Mouse (Mus musculus) c-Kit-positive CD71-positive TER-119-negative erythroid progenitor cells, embryonic 14.5 days (primary cell): ENCODE measurements around the gene Hba-a2.
"Not testable (repeated sequence)": the region's sequence is repeated elsewhere in the genome, so short reads cannot be mapped to it uniquely, and the experiment has no call there.

Source experiments
- DNase-seq: peaks from one replicate; pipeline ENCODE4 v3.0.0-alpha.2; 2013; ENCODE audit warnings: low read depth

Hba-a2 gene

DNA sequence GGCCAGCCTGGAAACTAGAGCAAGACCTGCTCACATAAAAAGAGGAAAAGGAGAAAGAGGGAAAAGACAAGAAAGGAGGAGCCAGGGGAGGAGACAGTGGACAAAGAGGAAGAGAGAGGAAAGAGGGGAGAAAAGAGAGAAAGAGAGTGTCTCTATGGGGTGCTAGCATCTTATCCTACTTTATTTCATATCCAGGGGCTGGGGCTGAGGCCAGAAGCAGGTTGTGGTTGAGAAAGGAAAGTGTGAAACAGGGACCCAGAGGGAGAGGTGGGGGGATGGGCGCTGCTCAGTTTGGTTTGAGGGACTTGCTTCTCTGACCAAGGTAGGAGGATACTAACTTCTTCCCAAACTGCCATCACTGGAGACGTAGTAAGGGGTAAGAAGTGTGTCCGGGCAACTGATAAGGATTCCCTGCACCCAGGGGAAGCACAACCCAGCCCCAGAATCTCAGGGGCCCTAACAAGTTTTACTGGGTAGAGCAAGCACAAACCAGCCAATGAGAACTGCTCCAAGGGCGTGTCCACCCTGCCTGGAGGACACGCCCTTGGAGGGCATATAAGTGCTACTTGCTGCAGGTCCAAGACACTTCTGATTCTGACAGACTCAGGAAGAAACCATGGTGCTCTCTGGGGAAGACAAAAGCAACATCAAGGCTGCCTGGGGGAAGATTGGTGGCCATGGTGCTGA, 13.1 kb upstream of the Hba-a2 start, which contains the start of gene Hba-a1:
Gene Hba-a1 (plus strand): TSS at position 421 of the 687 bp plus-strand sequence.
- DNase-seq, result not testable (repeated sequence)

DNA sequence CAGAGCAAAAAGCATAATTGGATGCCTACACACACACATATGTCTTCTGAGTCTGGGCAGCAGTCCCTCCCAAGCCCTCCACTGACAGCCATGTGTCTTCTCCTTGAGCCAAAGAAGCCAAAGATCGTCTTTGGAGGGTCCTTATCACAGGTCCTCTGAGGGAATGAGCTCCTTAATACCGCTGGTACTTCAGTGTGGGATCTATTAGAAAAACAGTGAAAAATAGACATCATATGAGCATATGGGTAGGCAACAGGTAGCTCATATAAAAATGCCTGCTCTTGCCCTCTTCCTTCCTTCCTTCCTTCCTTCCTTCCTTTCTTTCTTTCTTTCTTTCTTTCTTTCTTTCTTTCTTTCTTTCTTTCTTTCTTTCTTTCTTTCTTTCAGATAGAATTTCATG, 11.7 kb upstream of the Hba-a2 start:
- not testable (repeated sequence) for DNase-seq

DNA sequence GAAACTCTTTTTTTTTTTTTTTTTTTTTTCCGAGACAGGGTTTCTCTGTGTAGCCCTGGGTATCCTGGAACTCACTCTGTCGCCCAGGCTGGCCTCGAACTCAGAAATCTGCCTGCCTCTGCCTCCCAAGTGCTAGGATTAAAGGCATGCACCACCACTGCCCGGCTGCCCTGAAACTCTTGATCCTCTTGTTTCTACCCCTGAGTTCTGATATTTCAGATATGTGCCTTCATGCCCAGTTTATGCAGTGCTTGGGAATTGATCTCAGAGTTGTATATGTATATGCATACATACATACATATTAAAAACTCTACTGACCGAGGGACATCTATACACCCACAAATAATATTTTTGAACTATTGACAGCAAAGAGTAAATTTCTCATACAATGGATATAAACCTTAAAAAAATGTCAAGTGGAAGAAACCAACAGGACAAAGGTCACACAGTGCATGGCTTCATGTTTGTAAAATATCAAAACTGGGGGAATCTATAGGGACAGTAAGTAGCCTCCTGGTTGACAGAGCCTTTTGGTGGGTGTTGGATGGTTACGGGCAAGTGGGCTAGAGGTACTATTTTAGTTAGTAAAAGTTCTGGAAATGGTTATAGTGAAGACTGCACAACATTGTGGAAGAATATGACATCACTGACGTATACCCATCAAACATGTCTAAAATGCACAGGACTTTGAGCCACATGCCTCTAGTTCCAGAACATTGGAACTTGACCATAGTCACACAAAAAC, 11.1 kb upstream of the Hba-a2 start:
- no peak for DNase-seq

DNA sequence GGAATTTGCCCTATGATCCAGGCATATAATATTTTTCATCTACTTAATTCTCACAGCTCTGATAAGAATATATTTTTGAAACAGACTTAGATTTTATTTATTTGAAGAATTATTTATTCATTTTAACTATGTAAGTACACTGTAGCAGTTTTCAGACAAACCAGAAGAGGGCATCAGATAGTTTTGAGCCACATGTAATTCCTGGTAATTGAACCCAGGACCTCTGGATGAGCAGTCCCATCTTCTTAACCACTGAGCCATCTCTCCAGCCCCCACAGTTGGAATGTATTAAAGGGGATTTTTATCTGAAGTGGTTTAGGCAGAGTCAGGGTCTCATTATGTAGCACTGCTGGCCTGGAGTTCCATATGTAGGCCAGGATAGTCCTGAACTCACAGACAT, 10.4 kb upstream of the Hba-a2 start:
- DNase-seq, result not testable (repeated sequence)

DNA sequence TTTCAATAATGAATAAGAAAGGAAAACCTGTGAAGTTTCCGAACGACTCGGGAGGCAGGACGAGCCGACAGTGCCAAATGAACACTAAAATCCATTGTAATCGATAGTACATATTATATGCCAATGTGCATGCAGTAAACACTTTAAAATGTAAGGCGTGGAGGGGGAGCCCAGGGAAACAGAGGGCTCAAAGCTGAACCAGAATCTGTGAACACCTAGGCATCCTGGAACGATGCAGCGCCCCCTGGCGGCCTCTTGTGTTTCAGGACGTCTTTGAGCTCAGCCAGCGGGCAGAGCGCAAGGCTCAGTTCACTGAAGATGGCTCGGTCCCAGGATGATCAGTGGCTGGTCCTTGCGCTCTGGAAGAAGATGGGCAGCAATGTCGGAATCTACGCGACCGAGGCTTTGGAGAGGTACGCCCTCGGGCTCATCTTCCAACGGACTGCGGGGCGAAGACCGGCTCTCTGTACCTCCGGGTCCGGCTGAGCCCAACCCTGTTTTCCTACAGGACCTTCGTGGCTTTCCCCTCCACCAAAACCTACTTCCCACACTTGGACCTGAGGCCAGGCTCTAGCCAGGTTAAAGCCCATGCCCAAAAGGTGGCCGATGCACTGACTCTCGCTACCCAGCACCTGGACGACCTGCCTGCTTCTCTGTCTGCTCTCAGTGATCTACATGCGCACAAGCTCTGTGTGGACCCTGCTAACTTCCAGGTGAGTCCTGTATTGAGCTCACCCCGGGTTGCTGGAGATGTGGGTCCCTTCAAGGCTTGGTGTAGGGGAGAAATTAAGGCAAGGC, 9.4 kb upstream of the Hba-a2 start, which contains the start of gene Hbq1b:
Gene Hbq1b (plus strand): TSS at position 271 of the 798 bp plus-strand sequence.
- DNase-seq, result not testable (repeated sequence)

- DNase-seq, result no peak
These were observed 8.8 kb upstream of the Hba-a2 start for GRCm38 (mm10) chr11:32287493-32287825.

- DNase-seq, result not testable (repeated sequence)
These were observed 3.5 kb upstream of the Hba-a2 start for GRCm38 (mm10) chr11:32292819-32293218.

DNA sequence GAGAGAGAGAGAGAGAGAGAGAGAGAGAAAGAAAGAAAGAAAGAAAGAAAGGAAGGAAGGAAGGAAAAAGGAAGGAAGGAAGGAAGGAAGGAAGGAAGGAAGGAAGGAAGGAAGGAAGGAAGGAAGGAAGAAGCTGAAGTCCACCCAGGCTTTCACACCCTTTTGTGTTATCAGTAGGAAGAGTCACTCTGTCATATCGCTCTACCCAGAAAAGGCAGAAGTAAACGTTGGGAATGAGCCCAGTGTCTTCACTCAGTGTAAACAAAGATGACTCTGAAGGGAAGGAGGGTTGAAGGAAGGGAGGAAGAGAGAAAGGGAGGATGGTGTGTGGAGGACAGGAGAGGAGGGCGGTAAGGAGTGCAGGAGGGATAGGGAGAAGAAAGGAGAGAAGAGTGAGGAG, 2.8 kb upstream of the Hba-a2 start:
- not testable (repeated sequence) for DNase-seq

DNA sequence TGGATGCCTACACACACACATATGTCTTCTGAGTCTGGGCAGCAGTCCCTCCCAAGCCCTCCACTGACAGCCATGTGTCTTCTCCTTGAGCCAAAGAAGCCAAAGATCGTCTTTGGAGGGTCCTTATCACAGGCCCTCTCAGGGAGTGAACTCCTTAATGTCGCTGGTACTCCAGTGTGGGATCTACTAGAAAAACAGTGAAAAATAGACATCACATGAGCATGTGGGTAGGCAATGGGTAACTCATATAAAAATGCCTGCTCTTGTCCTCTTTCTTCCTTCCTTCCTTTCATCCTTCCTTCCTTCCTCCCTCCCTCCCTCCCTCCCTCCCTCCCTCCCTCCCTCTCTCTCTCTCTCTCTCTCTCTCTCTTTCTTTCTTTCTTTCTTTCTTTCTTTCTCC, 1.1 kb downstream of the Hba-a2 start:
- DNase-seq, result not testable (repeated sequence)

DNA sequence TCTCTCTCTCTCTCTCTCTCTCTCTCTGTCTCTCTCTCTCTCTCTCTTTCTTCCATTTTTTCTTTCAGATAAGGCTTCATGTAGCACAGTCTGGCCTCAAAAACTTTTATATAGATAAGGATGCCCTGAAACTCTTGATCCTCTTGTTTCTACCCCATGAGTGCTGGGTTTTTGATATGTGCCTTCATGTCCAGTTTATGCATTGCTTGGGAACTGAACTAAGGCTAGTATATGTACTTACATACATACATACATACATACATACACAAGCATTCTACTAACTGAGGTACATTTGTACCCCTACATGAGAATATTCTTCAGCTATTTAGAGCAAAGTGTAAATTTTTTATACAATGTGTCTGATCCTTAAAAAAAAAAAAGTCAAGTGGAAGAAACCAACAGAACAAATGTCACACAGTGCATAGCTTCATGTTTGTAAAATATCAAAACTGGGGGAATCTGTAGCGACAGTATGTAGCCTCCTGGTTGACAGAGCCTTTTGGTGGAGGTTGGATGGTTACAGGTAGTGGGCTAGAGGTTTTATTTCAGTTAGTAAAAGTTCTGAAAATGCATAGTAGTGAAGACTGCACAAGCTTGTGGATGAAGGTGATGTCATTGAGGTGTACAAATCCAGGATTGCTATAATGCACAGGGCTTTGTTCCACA, 1.7 kb downstream of the Hba-a2 start:
- DNase-seq, result no peak

- DNase-seq, result no peak
These were observed 2.2 kb downstream of the Hba-a2 start for GRCm38 (mm10) chr11:32298532-32298918.

GRCm38 (mm10) chr11:32299865-32300264, 3.6 kb downstream of the Hba-a2 start, which contains the start of gene Hbq1a:
Hbq1a (plus strand) TSS chr11:32300069.
- DNase-seq, result not testable (repeated sequence)

- no peak for DNase-seq
These were observed 4.3 kb downstream of the Hba-a2 start for GRCm38 (mm10) chr11:32300279-32301267.

- no peak for DNase-seq
These were observed 5.2 kb downstream of the Hba-a2 start for GRCm38 (mm10) chr11:32301506-32301905.

GRCm38 (mm10) chr11:32302824-32303419, 6.6 kb downstream of the Hba-a2 start:
- DNase-seq, result no peak

DNA sequence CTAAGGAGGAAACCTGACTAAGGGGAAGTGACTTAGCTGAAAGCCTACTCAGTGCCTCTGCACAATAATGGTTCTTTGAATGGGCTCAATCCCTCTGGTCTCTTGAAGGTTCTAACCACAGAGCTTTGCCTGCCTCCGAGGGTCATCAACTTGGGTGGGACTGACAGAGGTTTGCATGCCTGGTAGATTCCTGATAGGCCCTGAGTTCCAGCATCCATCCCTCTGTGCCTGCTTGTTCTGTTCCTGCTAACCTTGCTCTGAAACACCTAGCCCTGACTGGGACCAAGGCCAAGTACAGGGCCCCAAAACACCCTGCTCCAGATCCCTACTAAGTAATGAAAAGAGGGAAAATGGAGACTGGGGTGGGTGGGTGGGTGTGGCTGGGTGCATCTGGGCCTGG, 7.2 kb downstream of the Hba-a2 start:
- DNase-seq, result no peak

DNA sequence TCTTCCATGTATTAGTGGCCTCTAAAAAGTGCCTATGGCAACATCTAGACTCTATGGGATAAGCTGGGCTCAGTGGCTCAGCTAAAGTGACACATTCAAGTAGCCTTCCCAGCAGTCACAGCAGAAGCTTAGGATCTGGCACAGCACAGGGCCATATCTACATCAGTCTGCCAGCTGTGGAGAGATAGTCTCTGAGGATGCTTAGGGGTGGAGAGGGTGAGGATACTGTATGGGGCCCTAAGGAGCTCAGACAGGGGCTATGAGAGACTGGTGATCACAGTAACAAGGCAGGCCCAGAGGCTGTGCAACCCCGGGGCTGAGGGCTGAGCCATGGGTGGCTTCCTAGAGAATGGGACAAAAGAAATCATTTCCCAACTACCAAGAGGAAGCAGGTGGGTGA, 10.7 kb downstream of the Hba-a2 start:
- no peak for DNase-seq

GRCm38 (mm10) chr11:32309446-32309845, 13.2 kb downstream of the Hba-a2 start:
- DNase-seq, result no peak

DNA sequence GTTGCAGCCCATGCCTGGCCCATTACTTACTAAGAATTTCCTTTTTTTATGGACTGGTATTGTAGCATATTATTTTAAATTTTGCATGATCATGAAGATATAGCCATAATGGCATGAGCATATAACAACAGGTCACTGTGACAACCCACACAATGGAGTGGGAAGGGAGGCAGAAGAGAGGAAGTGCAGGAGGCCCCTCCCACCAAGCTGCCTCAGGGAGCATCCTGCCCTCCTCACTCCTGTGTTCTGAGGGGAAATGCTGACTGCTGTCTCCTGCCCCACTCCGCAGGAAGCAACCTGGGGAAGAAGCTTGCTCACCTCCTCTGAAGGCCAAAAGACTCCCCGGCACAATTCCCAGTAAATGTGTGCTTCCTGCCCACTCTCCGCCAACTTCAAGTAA, 13.6 kb downstream of the Hba-a2 start:
- no peak for DNase-seq

- no peak for DNase-seq
These were observed 19.7 kb downstream of the Hba-a2 start for GRCm38 (mm10) chr11:32316009-32316408.
